Mouse (Mus musculus) testis, postnatal 14 days (tissue): ENCODE measurements around the gene Psd4.

ENCODE experiments used
- DNase-seq: peaks from one replicate; pipeline ENCODE4 v3.0.0; 2021; ENCODE audit warnings: low spot score

The Psd4 gene

GRCm38 (mm10) chr2:24440056-24440455 is 72.7 kb downstream of the Psd4 start:
- no peak for DNase-seq

- DNase-seq, result no peak
These were observed 74.5 kb downstream of the Psd4 start for GRCm38 (mm10) chr2:24441899-24442298.

DNA sequence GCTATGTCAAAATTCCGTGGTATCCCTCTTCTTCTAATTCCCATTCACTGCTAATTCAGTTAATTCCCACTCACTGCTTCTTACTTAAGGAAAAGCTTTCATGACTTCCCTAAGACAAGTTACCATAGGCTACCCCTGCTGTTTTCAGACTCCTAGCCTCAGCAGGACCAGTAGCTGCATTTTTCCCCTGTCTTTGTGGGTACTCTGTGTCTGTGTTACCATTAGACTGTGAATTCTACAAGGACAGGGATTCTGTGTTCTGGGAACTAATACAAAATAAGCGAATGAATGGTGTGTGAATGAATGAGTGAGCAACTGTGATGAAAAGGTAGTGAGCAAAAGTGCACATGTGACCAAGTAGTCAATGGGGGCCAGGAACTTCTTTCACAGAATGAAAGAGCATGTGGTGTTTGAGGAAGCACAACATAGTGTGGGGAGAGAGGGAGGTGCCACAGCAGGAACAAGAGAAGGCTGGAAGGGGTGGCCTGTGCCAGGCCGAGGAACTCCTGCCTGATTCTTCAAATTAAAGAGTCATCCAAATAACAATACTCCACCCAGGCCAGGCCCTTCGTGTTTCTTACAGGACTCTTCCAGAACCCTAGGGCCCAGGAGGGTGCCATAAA is 75.0 kb downstream of the Psd4 start:
- no peak for DNase-seq

DNA sequence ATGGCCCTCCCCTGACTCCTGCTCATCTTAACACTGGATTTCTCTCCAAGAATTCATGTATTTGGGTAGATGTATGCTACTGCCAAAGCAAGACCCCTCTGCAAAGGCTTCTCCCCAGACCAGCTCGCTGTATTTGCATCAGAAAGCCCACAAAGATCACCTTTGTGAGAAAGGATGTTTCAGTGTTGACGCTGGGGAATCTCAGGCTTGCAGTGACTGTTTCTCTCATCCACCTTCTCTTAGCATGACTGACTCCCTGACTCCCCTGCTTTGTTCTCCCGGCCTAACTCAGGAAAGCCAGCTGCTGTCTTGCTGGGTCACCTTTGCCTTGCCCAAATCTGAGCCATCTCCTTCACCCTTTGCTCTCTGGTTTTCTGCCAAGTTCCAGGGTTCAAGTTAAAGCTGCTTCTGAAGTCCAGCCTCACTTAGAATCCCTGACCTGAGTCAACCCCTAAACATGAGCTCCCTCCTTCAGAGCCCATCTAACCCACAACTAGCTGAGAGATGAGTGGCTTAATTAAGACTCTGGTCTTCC is 75.9 kb downstream of the Psd4 start:
- no peak for DNase-seq

DNA sequence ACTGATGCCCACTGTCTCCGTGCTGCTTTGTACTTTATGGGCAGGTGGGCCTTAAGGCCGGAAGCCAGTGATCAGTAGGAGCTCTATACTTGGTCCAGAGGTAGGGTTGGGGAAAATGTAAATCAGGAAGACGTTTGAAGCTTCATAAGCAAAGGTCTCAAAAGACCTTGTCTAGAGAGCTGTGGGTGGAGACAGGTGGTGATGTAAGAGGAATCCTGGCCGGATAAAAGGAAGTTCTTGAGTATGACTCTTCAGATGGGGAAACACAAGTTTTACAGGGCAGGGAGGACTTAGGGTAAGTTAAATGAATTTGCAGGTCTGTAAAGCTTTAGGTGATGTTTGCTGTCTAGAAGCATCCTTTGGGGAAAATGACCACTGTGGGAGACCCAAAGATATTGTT is 81.7 kb downstream of the Psd4 start:
- no peak for DNase-seq

DNA sequence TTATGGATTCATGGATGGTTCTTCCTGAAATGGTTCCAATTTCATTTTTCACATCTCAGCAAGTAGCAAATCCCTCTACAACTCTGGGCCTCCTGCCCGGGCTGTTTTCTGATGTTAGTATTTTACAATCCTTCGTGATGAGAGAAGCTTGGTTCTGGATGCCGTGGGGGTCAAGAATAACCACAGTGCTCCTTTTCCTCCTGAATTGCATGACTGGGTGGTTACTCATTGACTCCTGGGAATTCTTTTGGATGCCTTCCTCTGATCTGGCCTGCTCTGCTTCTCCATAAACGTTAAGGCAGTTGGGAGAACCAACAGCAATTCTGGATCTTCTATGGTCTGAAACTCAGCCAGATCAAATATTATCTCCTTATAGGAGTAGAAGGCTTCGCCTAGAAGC is 85.8 kb downstream of the Psd4 start:
- DNase-seq, result no peak

GRCm38 (mm10) chr2:24454429-24455011 is 87.1 kb downstream of the Psd4 start:
- DNase-seq, result no peak

- no peak for DNase-seq
These were observed 87.9 kb downstream of the Psd4 start for GRCm38 (mm10) chr2:24455057-24455855.

- no peak for DNase-seq
These were observed 89.5 kb downstream of the Psd4 start for GRCm38 (mm10) chr2:24456841-24457240.

- no peak for DNase-seq
These were observed 92.9 kb downstream of the Psd4 start for GRCm38 (mm10) chr2:24460112-24460807.

DNA sequence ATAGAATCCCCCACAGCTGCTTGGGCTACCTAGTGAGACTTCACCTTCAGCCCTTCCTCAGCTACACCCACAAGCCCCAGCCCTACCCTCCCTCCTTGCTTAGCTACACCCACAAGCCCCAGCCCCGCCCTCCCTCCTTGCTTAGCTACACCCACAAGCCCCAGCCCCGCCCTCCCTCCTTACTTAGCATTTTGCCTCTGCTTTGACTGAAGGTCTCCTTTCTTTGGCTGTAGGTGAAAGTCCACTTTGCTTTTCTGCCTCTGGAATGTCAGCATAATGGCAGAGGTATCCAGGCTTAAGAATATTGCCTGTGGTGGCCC is 93.4 kb downstream of the Psd4 start:
- DNase-seq, result no peak
